Comparison of ENCODE assay signal across 8 mouse cellular contexts in genomic region chr11:48817794-48818193, GRCm38 (mm10). TPM values are rescaled to one million over a fixed set of nuclear protein-coding genes. Genes with fewer than 3 reads are reported as not detected.
A peak's percentile ranks its signal among the peaks of the same experiment; 100 is the strongest.
DNase-seq lines count a peak whose midpoint lies in the region; ATAC-seq and TF ChIP-seq lines count a peak whose summit lies in the region.

No protein-coding gene starts in this region.

- H3K9ac ChIP-seq in intestine, embryonic 15.5 days: peak overlapping the region; percentile 95
- peak overlapping the region; percentile 92 for H3K9ac ChIP-seq in neural tube, embryonic 13.5 days

- no peak for TF ChIP-seq CTCF in left cerebral cortex, adult 2 months (IDR thresholded peaks at IDR 0.05)

- intact Hi-C loops in left cerebral cortex, adult 2 months (cut with DNase I): loop anchor here (1.0 to 5.0 kb wide), 4 partner anchors 17 to 385 kb away; partner anchors contain the start of genes Rack1 and Zfp62
- intact Hi-C loops in left cerebral cortex, postnatal 14 days (cut with DNase I): loop anchor here (2.0 to 10.0 kb wide), 4 partner anchors 17 to 427 kb away; partner anchors contain the start of genes Mgat1 and Zfp62

- no peak for ATAC-seq in intestine, embryonic 15.5 days
- ATAC-seq in neural tube, embryonic 13.5 days (ENCODE audit: low read depth): no peak

- H3K27ac ChIP-seq in left cerebral cortex, adult 2 months: peak overlapping the region; percentile 100
- H3K27ac ChIP-seq in embryonic facial prominence, embryonic 10.5 days (replicated peaks): peak overlapping the region; percentile 95
- peak overlapping the region; percentile 99 for H3K27ac ChIP-seq in intestine, embryonic 15.5 days
- H3K27ac ChIP-seq in neural tube, embryonic 13.5 days (replicated peaks): peak overlapping the region; percentile 97

- peaks cover 18% of the 10 kb centered on the region for H3K4me1 ChIP-seq in embryonic facial prominence, embryonic 10.5 days
- H3K4me1 ChIP-seq in intestine, embryonic 15.5 days (replicated peaks): peaks cover 19% of the 10 kb centered on the region
- peaks cover 33% of the 10 kb centered on the region for H3K4me1 ChIP-seq in neural tube, embryonic 13.5 days (replicated peaks)

- peak overlapping the region; percentile 63 for H3K4me2 ChIP-seq in intestine, embryonic 15.5 days (replicated peaks)
- peak overlapping the region; percentile 88 for H3K4me2 ChIP-seq in neural tube, embryonic 13.5 days

- peaks cover 30% of the 10 kb centered on the region for H3K36me3 ChIP-seq in embryonic facial prominence, embryonic 10.5 days (replicated peaks)
- no peaks in the 10 kb centered on the region for H3K36me3 ChIP-seq in intestine, embryonic 15.5 days
- H3K36me3 ChIP-seq in neural tube, embryonic 13.5 days: peaks cover 16% of the 10 kb centered on the region

- H3K27me3 ChIP-seq in embryonic facial prominence, embryonic 10.5 days (replicated peaks; ENCODE audit: low read depth, poor library complexity, severe bottlenecking): no peaks in the 10 kb centered on the region
- no peaks in the 10 kb centered on the region for H3K27me3 ChIP-seq in intestine, embryonic 15.5 days (replicated peaks)
- peaks cover 7% of the 10 kb centered on the region for H3K27me3 ChIP-seq in neural tube, embryonic 13.5 days

- no peak for DNase-seq in left cerebral cortex, adult 2 months (ENCODE audit: extremely low spot score in 1 of 2, low spot score in 2 of 2)
- DNase-seq in left cerebral cortex, adult 11 months (ENCODE audit: low spot score): no peak
- DNase-seq in embryonic facial prominence, embryonic 10.5 days (ENCODE audit: low spot score): no peak
- no peak for DNase-seq in left cerebral cortex, postnatal 14 days (ENCODE audit: low spot score in 2 of 2)
- DNase-seq in right cerebral cortex, postnatal 14 days: no peak
- no peak for DNase-seq in embryo, embryonic 11 days

- 8% methylated on average over 9 of the region's 9 CpGs for WGBS in embryonic facial prominence, embryonic 10.5 days
- WGBS in intestine, embryonic 15.5 days: 6% methylated on average over 9 of the region's 9 CpGs
- 7% methylated on average over 9 of the region's 9 CpGs for WGBS in neural tube, embryonic 13.5 days

- peak overlapping the region; percentile 71 for H3K4me3 ChIP-seq in left cerebral cortex, adult 2 months
- peak overlapping the region; percentile 88 for H3K4me3 ChIP-seq in embryonic facial prominence, embryonic 10.5 days
- peak overlapping the region; percentile 69 for H3K4me3 ChIP-seq in intestine, embryonic 15.5 days (replicated peaks)
- H3K4me3 ChIP-seq in neural tube, embryonic 13.5 days: peak overlapping the region; percentile 75

- no peaks in the 10 kb centered on the region for H3K9me3 ChIP-seq in embryonic facial prominence, embryonic 10.5 days
- H3K9me3 ChIP-seq in intestine, embryonic 15.5 days: no peaks in the 10 kb centered on the region
- H3K9me3 ChIP-seq in neural tube, embryonic 13.5 days: no peaks in the 10 kb centered on the region

RNA-seq across cellular contexts. Expression of gene Trim41, which starts 0.6 kb away (rescaled TPM):
- total RNA-seq in left cerebral cortex, adult 2 months (2021): 10 to 100 TPM; 61.7 to 67.7 TPM
- 4.2 and 4.6 TPM in 2 replicates for polyA plus RNA-seq in embryonic facial prominence, embryonic 10.5 days (2016; fragmentation: Nextera tagmentation; extraction: Ambion mirVana)
- polyA plus RNA-seq in intestine, embryonic 15.5 days (2015; fragmentation: Nextera tagmentation; extraction: Ambion mirVana): 4.1 and 6.4 TPM in 2 replicates
- polyA plus RNA-seq in neural tube, embryonic 13.5 days (2015; fragmentation: Nextera tagmentation; extraction: Ambion mirVana): 6.2 and 6.9 TPM in 2 replicates
- total RNA-seq in left cerebral cortex, postnatal 14 days (2021): 10 to 100 TPM; 52.0 to 56.4 TPM

RNA-seq across cellular contexts. Expression of gene Trim7, which starts 8.1 kb away (rescaled TPM):
- total RNA-seq in left cerebral cortex, adult 2 months (2021): 1 to 10 TPM; 2.4 to 3.3 TPM
- 0.14 and 0.16 TPM in 2 replicates for polyA plus RNA-seq in embryonic facial prominence, embryonic 10.5 days (2016; fragmentation: Nextera tagmentation; extraction: Ambion mirVana)
- 1.1 and 2.7 TPM in 2 replicates for polyA plus RNA-seq in intestine, embryonic 15.5 days (2015; fragmentation: Nextera tagmentation; extraction: Ambion mirVana)
- polyA plus RNA-seq in neural tube, embryonic 13.5 days (2015; fragmentation: Nextera tagmentation; extraction: Ambion mirVana): 1.2 TPM in 2 replicates
- 1 to 10 TPM; 1.4 to 1.8 TPM for total RNA-seq in left cerebral cortex, postnatal 14 days (2021)

RNA-seq across cellular contexts. Expression of gene Gm12184, which starts 8.7 kb away (rescaled TPM):
- 1 to 10 TPM; 1.1 to 2.6 TPM for total RNA-seq in left cerebral cortex, adult 2 months (2021)
- polyA plus RNA-seq in embryonic facial prominence, embryonic 10.5 days (2016; fragmentation: Nextera tagmentation; extraction: Ambion mirVana): 3.0 and 5.7 TPM in 2 replicates
- polyA plus RNA-seq in intestine, embryonic 15.5 days (2015; fragmentation: Nextera tagmentation; extraction: Ambion mirVana): 3.7 and 5.4 TPM in 2 replicates
- polyA plus RNA-seq in neural tube, embryonic 13.5 days (2015; fragmentation: Nextera tagmentation; extraction: Ambion mirVana): 3.2 and 4.3 TPM in 2 replicates
- 1 to 10 TPM; 1.2 to 1.6 TPM for total RNA-seq in left cerebral cortex, postnatal 14 days (2021)

RNA-seq across cellular contexts. Expression of gene Rack1, which starts 17.7 kb away (rescaled TPM):
- total RNA-seq in left cerebral cortex, adult 2 months (2021): 100 to 1,000 TPM; 218 to 220 TPM
- 838 and 844 TPM in 2 replicates for polyA plus RNA-seq in embryonic facial prominence, embryonic 10.5 days (2016; fragmentation: Nextera tagmentation; extraction: Ambion mirVana)
- 815 and 831 TPM in 2 replicates for polyA plus RNA-seq in intestine, embryonic 15.5 days (2015; fragmentation: Nextera tagmentation; extraction: Ambion mirVana)
- polyA plus RNA-seq in neural tube, embryonic 13.5 days (2015; fragmentation: Nextera tagmentation; extraction: Ambion mirVana): 411 and 432 TPM in 2 replicates
- 100 to 1,000 TPM; 252 to 259 TPM for total RNA-seq in left cerebral cortex, postnatal 14 days (2021)

RNA-seq across cellular contexts. Expression of gene Irgm1, which starts 53.7 kb away (rescaled TPM):
- total RNA-seq in left cerebral cortex, adult 2 months (2021): 1 to 10 TPM; 5.5 to 5.6 TPM
- polyA plus RNA-seq in embryonic facial prominence, embryonic 10.5 days (2016; fragmentation: Nextera tagmentation; extraction: Ambion mirVana): 1.1 TPM in 2 replicates
- 16.0 and 16.4 TPM in 2 replicates for polyA plus RNA-seq in intestine, embryonic 15.5 days (2015; fragmentation: Nextera tagmentation; extraction: Ambion mirVana)
- polyA plus RNA-seq in neural tube, embryonic 13.5 days (2015; fragmentation: Nextera tagmentation; extraction: Ambion mirVana): 3.2 TPM in 2 replicates
- 1 to 10 TPM; 3.7 TPM for total RNA-seq in left cerebral cortex, postnatal 14 days (2021)
